In the genomic region with DNA sequence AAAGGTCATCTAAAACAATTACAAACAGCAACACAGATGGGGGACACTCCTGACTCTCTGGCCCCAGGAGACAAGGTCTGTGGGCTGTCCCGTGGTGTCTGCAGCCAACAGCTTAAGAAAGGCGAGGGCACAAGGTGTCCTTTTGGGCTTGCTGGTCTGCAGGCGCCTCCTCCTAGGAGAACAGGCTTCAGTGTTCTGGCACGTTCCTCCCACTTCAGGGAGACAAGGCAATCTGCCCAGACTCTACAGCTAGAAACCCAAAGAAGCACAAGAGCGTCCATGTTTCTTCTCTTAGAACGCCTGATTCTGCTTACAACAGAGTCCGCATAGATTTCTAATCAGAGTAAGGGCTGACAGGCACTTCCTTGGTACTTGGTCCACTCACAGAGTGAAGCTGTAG, we compare ENCODE assay signal across 37 mouse cellular contexts. TPM values are rescaled to one million over a fixed set of nuclear protein-coding genes. Genes with fewer than 3 reads are reported as not detected.
DNase-seq lines count a peak whose midpoint lies in the region; TF ChIP-seq lines count a peak whose summit lies in the region.
"Had no signal": no experiment of that assay in that cellular context is flagged by ENCODE, and none has a peak within 500 bp of the region (broad histone marks: within the 10 kb centered on the region; RNA-seq: fewer than 3 reads in every experiment).

No protein-coding gene starts in this region.

- DNase-seq in left cerebral cortex, postnatal 14 days (ENCODE audit: low spot score in 2 of 2), result peak; percentile 12 to 50
- no peak for DNase-seq in left cerebral cortex, postnatal 4 days
- DNase-seq in right cerebral cortex, adult 18-20 months, result peak; percentile 38
- no peak for DNase-seq in right cerebral cortex, postnatal 14 days
- DNase-seq in testis, postnatal 14 days (ENCODE audit: low spot score), result peak; percentile 62
- DNase-seq: adrenal gland, adult 8-10 months; B cell, adult 2 months; cerebellum, adult 9-11 months; gastrocnemius, postnatal 14 days; heart, postnatal 14 days; kidney, adult 18-20 months; kidney, postnatal 25 days; liver; lung, embryonic 14.5 days; lung, postnatal 4 days had no signal

- intact Hi-C loops in left cerebral cortex, postnatal 14 days (cut with DNase I), result no loop called here
- intact Hi-C loops in left cerebral cortex, postnatal 4 days (cut with DNase I), result no loop called here

- H3K9me3 ChIP-seq in ES-Bruce4 (replicated peaks; ENCODE audit: control insufficient read depth, insufficient read depth, low read length, poor library complexity, severe bottlenecking), result peaks cover 14% of the 10 kb centered on the region
- H3K9me3 ChIP-seq: embryonic facial prominence, embryonic 13.5 days; forebrain, embryonic 15.5 days; midbrain, embryonic 12.5 days had no signal

- H3K27me3 ChIP-seq in ES-Bruce4 (ENCODE audit: control insufficient read depth, insufficient read depth, low read length, poor library complexity, severe bottlenecking), result no peaks in the 10 kb centered on the region
- H3K27me3 ChIP-seq: embryonic facial prominence, embryonic 13.5 days; forebrain, embryonic 15.5 days; kidney, embryonic 15.5 days; midbrain, embryonic 12.5 days; neural tube, embryonic 12.5 days had no signal

- no peaks in the 10 kb centered on the region for H3K36me3 ChIP-seq in ES-Bruce4 (ENCODE audit: control insufficient read depth, insufficient read depth, low read length, poor library complexity, severe bottlenecking)

- no peak for TF ChIP-seq CTCF in ES-Bruce4 (IDR thresholded peaks at IDR 0.05; ENCODE audit: low read depth, low read length)

- peaks cover 5% of the 10 kb centered on the region for H3K4me1 ChIP-seq in ES-Bruce4 (ENCODE audit: control insufficient read depth, insufficient read depth, low read length)
- H3K4me1 ChIP-seq: embryonic facial prominence, embryonic 13.5 days; forebrain, embryonic 10.5 days; forebrain, embryonic 15.5 days; hindbrain, embryonic 10.5 days; kidney, embryonic 15.5 days; megakaryocyte, embryonic 14.5 days; midbrain, embryonic 12.5 days; neural tube, embryonic 12.5 days had no signal

- TF ChIP-seq EP300 in ES-Bruce4 (IDR thresholded peaks at IDR 0.05; ENCODE audit: insufficient read depth, low read depth, low read length), result no peak

- H3K9ac ChIP-seq in ES-Bruce4 (ENCODE audit: low read depth, poor library complexity, severe bottlenecking), result 0 out of 2 replicates have a peak overlapping the region, but pooled peaks have one; percentile 31
- H3K9ac ChIP-seq: embryonic facial prominence, embryonic 13.5 days; forebrain, embryonic 15.5 days; kidney, embryonic 15.5 days; liver, embryonic 14.5 days; lung, embryonic 14.5 days; midbrain, embryonic 12.5 days; neural tube, embryonic 12.5 days had no signal

- H3K4me3 ChIP-seq in ES-Bruce4 (ENCODE audit: low read depth, low read length), result peak overlapping the region; percentile 18; the same call in 1 of the 2 replicates
- H3K4me3 ChIP-seq: embryonic facial prominence, embryonic 13.5 days; forebrain, embryonic 10.5 days; forebrain, embryonic 15.5 days; hindbrain, embryonic 10.5 days; kidney, embryonic 15.5 days; megakaryocyte, embryonic 14.5 days; midbrain, embryonic 12.5 days; myocyte; neural tube, embryonic 12.5 days had no signal

- TF ChIP-seq POLR2A in ES-Bruce4 (IDR thresholded peaks at IDR 0.05; ENCODE audit: insufficient read depth, low read length), result no peak

- peak overlapping the region; percentile 26; the same call in 1 of the 2 replicates for H3K27ac ChIP-seq in ES-Bruce4 (ENCODE audit: insufficient read depth, low read length)
- H3K27ac ChIP-seq: embryonic facial prominence, embryonic 13.5 days; forebrain, embryonic 10.5 days; forebrain, embryonic 15.5 days; hindbrain, embryonic 10.5 days; kidney, embryonic 15.5 days; liver, embryonic 14.5 days; midbrain, embryonic 12.5 days; neural tube, embryonic 12.5 days; stomach, postnatal 0 days had no signal

RNA-seq across cellular contexts. Expression of a gene that starts 6.4 kb away (rescaled TPM):
- 10 to 100 TPM; 50.4 to 57.9 TPM for total RNA-seq in left cerebral cortex, postnatal 14 days (2021)
- total RNA-seq in left cerebral cortex, postnatal 4 days (2021), result 10 to 100 TPM; 59.3 to 61.9 TPM
- polyA plus RNA-seq in ES-Bruce4 (2011; ENCODE audit: insufficient read depth, insufficient read length, low read depth, missing spikeins), result 59.1 and 66.6 TPM in 2 replicates

RNA-seq across cellular contexts. Expression of a gene that starts 6.6 kb away (rescaled TPM):
- total RNA-seq in left cerebral cortex, postnatal 14 days (2021), result 1 to 10 TPM; 2.7 to 4.2 TPM
- total RNA-seq in left cerebral cortex, postnatal 4 days (2021), result 1 to 10 TPM; 3.8 TPM
- polyA plus RNA-seq in ES-Bruce4 (2011; ENCODE audit: insufficient read depth, insufficient read length, low read depth, missing spikeins), result 4.1 and 5.6 TPM in 2 replicates

RNA-seq across cellular contexts. Expression of a gene that starts 13.4 kb away (rescaled TPM):
- total RNA-seq in left cerebral cortex, postnatal 14 days (2021), result not detected
- total RNA-seq in left cerebral cortex, postnatal 4 days (2021), result not detected
- polyA plus RNA-seq in ES-Bruce4 (2011; ENCODE audit: insufficient read depth, insufficient read length, low read depth, missing spikeins), result not detected in 2 replicates
- total RNA-seq: adrenal gland, adult 8-10 months; adrenal gland, postnatal 4 days; granulocyte monocyte progenitor cell, adult 5-6 weeks; layer of hippocampus, postnatal 25 days; midbrain, postnatal 0 days had no signal
- polyA plus RNA-seq: embryonic facial prominence, embryonic 13.5 days; forebrain, embryonic 10.5 days; forebrain, embryonic 15.5 days; G1E; heart, embryonic 14.5 days; hindbrain, embryonic 10.5 days; hindbrain, embryonic 16.5 days; intestine, embryonic 14.5 days; kidney, embryonic 15.5 days; limb, embryonic 11.5 days; liver, embryonic 14.5 days; lung, embryonic 14.5 days; midbrain, embryonic 12.5 days; midbrain, postnatal 0 days; myocyte; neural tube, embryonic 12.5 days; spleen, adult 2 months had no signal

RNA-seq across cellular contexts. Expression of a gene that starts 19.7 kb away (rescaled TPM):
- 10 to 100 TPM; 15.1 to 16.5 TPM for total RNA-seq in left cerebral cortex, postnatal 14 days (2021)
- 10 to 100 TPM; 11.5 to 11.6 TPM for total RNA-seq in left cerebral cortex, postnatal 4 days (2021)
- 42.2 and 47.0 TPM in 2 replicates for polyA plus RNA-seq in ES-Bruce4 (2011; ENCODE audit: insufficient read depth, insufficient read length, low read depth, missing spikeins)

RNA-seq across cellular contexts. Expression of a gene that starts 22.1 kb away (rescaled TPM):
- total RNA-seq in left cerebral cortex, postnatal 14 days (2021), result not detected
- not detected for total RNA-seq in left cerebral cortex, postnatal 4 days (2021)
- 47.3 and 67.3 TPM in 2 replicates for polyA plus RNA-seq in ES-Bruce4 (2011; ENCODE audit: insufficient read depth, insufficient read length, low read depth, missing spikeins)
- total RNA-seq: adrenal gland, postnatal 4 days; gastrocnemius, postnatal 14 days; heart, postnatal 14 days; layer of hippocampus, postnatal 25 days; midbrain, postnatal 0 days had no signal
- polyA plus RNA-seq: forebrain, embryonic 10.5 days; G1E; heart, embryonic 14.5 days; hindbrain, embryonic 10.5 days; hindbrain, embryonic 16.5 days; intestine, embryonic 14.5 days; kidney, embryonic 15.5 days; limb, embryonic 11.5 days; liver, embryonic 14.5 days; lung, embryonic 14.5 days; midbrain, embryonic 12.5 days; midbrain, postnatal 0 days; myocyte; neural tube, embryonic 12.5 days; spleen, adult 2 months had no signal

Comparison
In these comparisons a context has a peak if more than half of its experiments do, and no peak if none do; other contexts are left out.
1. DNase-seq: peak in left cerebral cortex, postnatal 14 days (2 of 2), right cerebral cortex, adult 18-20 months (single experiment) and testis, postnatal 14 days (single experiment); none in left cerebral cortex, postnatal 4 days (single experiment) and right cerebral cortex, postnatal 14 days (single experiment).